Mouse (Mus musculus): Measurements from ENCODE around the gene Rnf216. TPM values are rescaled to one million over a fixed set of nuclear protein-coding genes. Genes with fewer than 3 reads are reported as not detected.

Gene Rnf216
- polyA plus RNA-seq, 1 experiment, result 12.2 TPM

- H3ac ChIP-seq (ENCODE audit: control insufficient read depth, insufficient read length, low read depth), result peak overlapping the region; percentile 84
- H3K27me3 ChIP-seq (ENCODE audit: control insufficient read depth, insufficient read depth, insufficient read length), result no peaks in the 10 kb centered on the region
- H3K36me3 ChIP-seq (ENCODE audit: control insufficient read depth, insufficient read depth), result peaks cover 20% of the 10 kb centered on the region
- H3K79me2 ChIP-seq (ENCODE audit: control insufficient read depth, insufficient read depth), result peaks cover 62% of the 10 kb centered on the region
- peak overlapping the region; percentile 97 for H3K4me3 ChIP-seq (ENCODE audit: insufficient read depth, poor library complexity, severe bottlenecking)
- TF ChIP-seq MAX (IDR thresholded peaks at IDR 0.05) (peak; percentile 16), USF1 (IDR thresholded peaks at IDR 0.05; ENCODE audit: low read depth) (no peak)
- peaks cover 55% of the 10 kb centered on the region for H3K79me3 ChIP-seq (ENCODE audit: low read depth)
Observed at GRCm38 (mm10) chr5:142960775-142961271, 152.0 kb downstream of the Rnf216 start.

- H3K36me3 ChIP-seq (ENCODE audit: control insufficient read depth, insufficient read depth), result peaks cover 11% of the 10 kb centered on the region
- peak within 1 kb of the TSS; percentile 97 for H3K4me3 ChIP-seq (ENCODE audit: insufficient read depth, poor library complexity, severe bottlenecking)
- no peak for TF ChIP-seq MAX (IDR thresholded peaks at IDR 0.05)
- no peak for TF ChIP-seq MYOD1 (IDR thresholded peaks at IDR 0.05; ENCODE audit: control insufficient read depth, insufficient read length, low read depth)
- no peak for TF ChIP-seq FOSL1 (IDR thresholded peaks at IDR 0.05; ENCODE audit: insufficient read depth, low read length, poor library complexity, severe bottlenecking)
- TF ChIP-seq MYOG (IDR thresholded peaks at IDR 0.05; ENCODE audit: control insufficient read depth, extremely low read depth, insufficient read length), result no peak
- no peak for TF ChIP-seq USF1 (IDR thresholded peaks at IDR 0.05; ENCODE audit: low read depth)
- no peak for TF ChIP-seq CEBPB (IDR thresholded peaks at IDR 0.05; ENCODE audit: low read depth)
- TF ChIP-seq CTCF (IDR thresholded peaks at IDR 0.05; ENCODE audit: control insufficient read depth, insufficient read depth, insufficient read length), result no peak
- peaks cover 45% of the 10 kb centered on the region for H3K79me3 ChIP-seq (ENCODE audit: low read depth)
- H3ac ChIP-seq (ENCODE audit: control insufficient read depth, insufficient read length, low read depth), result peak within 1 kb of the TSS; percentile 84
- H3K79me2 ChIP-seq (ENCODE audit: control insufficient read depth, insufficient read depth), result peaks cover 52% of the 10 kb centered on the region
- H3K27me3 ChIP-seq (ENCODE audit: control insufficient read depth, insufficient read depth, insufficient read length), result no peaks in the 10 kb centered on the region
Observed at GRCm38 (mm10) chr5:142959576-142960556, 152.9 kb downstream of the Rnf216 start, which contains the start of gene Fscn1. Fscn1 (plus strand) TSS chr5:142960343.

GRCm38 (mm10) chr5:142959156-142959555 lies 153.6 kb downstream of the Rnf216 start:
- Histone ChIP-seq H3K36me3 (ENCODE audit: control insufficient read depth, insufficient read depth) (peaks cover 4% of the 10 kb centered on the region), H3ac (ENCODE audit: control insufficient read depth, insufficient read length, low read depth) (no peak overlapping the region), H3K4me3 (ENCODE audit: insufficient read depth, poor library complexity, severe bottlenecking) (no peak overlapping the region), H3K27me3 (ENCODE audit: control insufficient read depth, insufficient read depth, insufficient read length) (no peaks in the 10 kb centered on the region), H3K79me2 (ENCODE audit: control insufficient read depth, insufficient read depth) (peaks cover 45% of the 10 kb centered on the region), H3K79me3 (ENCODE audit: low read depth) (peaks cover 39% of the 10 kb centered on the region)
- TF ChIP-seq CTCF (IDR thresholded peaks at IDR 0.05; ENCODE audit: control insufficient read depth, insufficient read depth, insufficient read length) (no peak), MAX (IDR thresholded peaks at IDR 0.05) (peak; percentile 21)

- Histone ChIP-seq H3K36me3 (ENCODE audit: control insufficient read depth, insufficient read depth) (peaks cover 4% of the 10 kb centered on the region), H3K4me3 (ENCODE audit: insufficient read depth, poor library complexity, severe bottlenecking) (no peak overlapping the region), H3K27me3 (ENCODE audit: control insufficient read depth, insufficient read depth, insufficient read length) (no peaks in the 10 kb centered on the region), H3K79me2 (ENCODE audit: control insufficient read depth, insufficient read depth) (peaks cover 38% of the 10 kb centered on the region), H3ac (ENCODE audit: control insufficient read depth, insufficient read length, low read depth) (no peak overlapping the region), H3K79me3 (ENCODE audit: low read depth) (peaks cover 34% of the 10 kb centered on the region)
- TF ChIP-seq MAX (IDR thresholded peaks at IDR 0.05), result no peak
- TF ChIP-seq USF1 (IDR thresholded peaks at IDR 0.05; ENCODE audit: low read depth), result no peak
- no peak for TF ChIP-seq CEBPB (IDR thresholded peaks at IDR 0.05; ENCODE audit: low read depth)
- no peak for TF ChIP-seq FOSL1 (IDR thresholded peaks at IDR 0.05; ENCODE audit: insufficient read depth, low read length, poor library complexity, severe bottlenecking)
Observed at GRCm38 (mm10) chr5:142958464-142958863, 154.3 kb downstream of the Rnf216 start.

- peaks cover 21% of the 10 kb centered on the region for H3K79me3 ChIP-seq (ENCODE audit: low read depth)
- no peaks in the 10 kb centered on the region for H3K36me3 ChIP-seq (ENCODE audit: control insufficient read depth, insufficient read depth)
- H3ac ChIP-seq (ENCODE audit: control insufficient read depth, insufficient read length, low read depth), result no peak overlapping the region
- no peaks in the 10 kb centered on the region for H3K27me3 ChIP-seq (ENCODE audit: control insufficient read depth, insufficient read depth, insufficient read length)
- peaks cover 25% of the 10 kb centered on the region for H3K79me2 ChIP-seq (ENCODE audit: control insufficient read depth, insufficient read depth)
- TF ChIP-seq MAX (IDR thresholded peaks at IDR 0.05) (no peak), MYOD1 (IDR thresholded peaks at IDR 0.05; ENCODE audit: control insufficient read depth, insufficient read length, low read depth) (no peak), FOSL1 (IDR thresholded peaks at IDR 0.05; ENCODE audit: insufficient read depth, low read length, poor library complexity, severe bottlenecking) (no peak), CEBPB (IDR thresholded peaks at IDR 0.05; ENCODE audit: low read depth) (no peak)
- no peak overlapping the region for H3K4me3 ChIP-seq (ENCODE audit: insufficient read depth, poor library complexity, severe bottlenecking)
Observed at GRCm38 (mm10) chr5:142956956-142957703, 155.7 kb downstream of the Rnf216 start.

- no peaks in the 10 kb centered on the region for H3K79me2 ChIP-seq (ENCODE audit: control insufficient read depth, insufficient read depth)
- TF ChIP-seq MYOD1 (IDR thresholded peaks at IDR 0.05; ENCODE audit: control insufficient read depth, insufficient read length, low read depth), result no peak
- TF ChIP-seq CTCF (IDR thresholded peaks at IDR 0.05; ENCODE audit: control insufficient read depth, insufficient read depth, insufficient read length), result no peak
- no peak for TF ChIP-seq MYOG (IDR thresholded peaks at IDR 0.05; ENCODE audit: control insufficient read depth, extremely low read depth, insufficient read length)
- TF ChIP-seq MAX (IDR thresholded peaks at IDR 0.05), result no peak
Observed at GRCm38 (mm10) chr5:142953641-142954040, 159.2 kb downstream of the Rnf216 start.

More at GRCm38 (mm10) chr5:142953641-142954040, 159.2 kb downstream of the Rnf216 start:
- H3K36me3 ChIP-seq (ENCODE audit: control insufficient read depth, insufficient read depth), result no peaks in the 10 kb centered on the region
- no peak overlapping the region for H3ac ChIP-seq (ENCODE audit: control insufficient read depth, insufficient read length, low read depth)
- H3K27me3 ChIP-seq (ENCODE audit: control insufficient read depth, insufficient read depth, insufficient read length), result no peaks in the 10 kb centered on the region
- no peaks in the 10 kb centered on the region for H3K79me3 ChIP-seq (ENCODE audit: low read depth)
- H3K4me3 ChIP-seq (ENCODE audit: insufficient read depth, poor library complexity, severe bottlenecking), result no peak overlapping the region

Measured in C2C12 (cell line).